Mouse (Mus musculus): Measurements from ENCODE around the gene Sod1.

GRCm38 (mm10) chr16:90181673-90182072 is 38.9 kb upstream of the Sod1 start:
- TF ChIP-seq CTCF (IDR thresholded peaks at IDR 0.05; ENCODE audit: extremely low read depth, insufficient read depth, low read length) (no peak), POLR2A (IDR thresholded peaks at IDR 0.05; ENCODE audit: extremely low read depth, insufficient read depth, low read length) (no peak)
